10 mouse cellular contexts compared by ENCODE assay signal in the genomic region with DNA sequence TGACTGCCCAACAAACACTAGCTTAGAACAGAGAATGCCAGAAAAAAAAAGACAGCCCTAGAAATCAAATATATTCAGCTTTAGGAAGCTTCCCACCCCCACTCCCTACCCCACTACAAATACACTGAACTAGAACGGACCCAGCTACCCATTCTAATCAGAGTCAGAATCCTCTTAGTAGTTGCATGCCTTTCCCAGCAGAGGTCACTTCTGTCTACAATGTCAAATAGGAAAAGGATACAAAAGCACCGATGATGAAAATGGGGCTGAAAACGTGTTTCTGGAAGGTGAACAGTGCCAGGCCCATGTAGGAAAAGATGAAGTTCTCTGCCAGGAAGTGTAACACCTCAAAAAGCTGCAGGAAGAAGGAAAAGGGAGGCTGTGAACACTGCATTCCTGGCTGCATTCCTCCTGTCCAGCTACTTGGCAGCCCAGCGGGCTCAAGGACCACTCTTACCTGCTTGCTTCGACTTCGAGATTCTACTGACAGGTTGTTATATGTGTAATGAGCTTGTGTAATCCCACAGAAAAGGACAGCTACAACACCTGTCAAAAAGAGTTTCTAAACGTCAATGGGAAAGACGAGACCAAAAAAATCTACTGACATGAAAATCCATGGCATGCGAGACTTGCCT.
DNase-seq lines count a peak whose midpoint lies in the region; ATAC-seq and TF ChIP-seq lines count a peak whose summit lies in the region.
"Had no signal": no experiment of that assay in that cellular context is flagged by ENCODE, and none has a peak within 500 bp of the region (broad histone marks: within the 10 kb centered on the region; RNA-seq: fewer than 3 reads in every experiment).

No protein-coding gene starts in this region.

- no peak for ATAC-seq in hindbrain, postnatal 0 days
- ATAC-seq in hindbrain, embryonic 14.5 days (ENCODE audit: low FRiP score), result no peak
- ATAC-seq in midbrain, postnatal 0 days (ENCODE audit: low FRiP score), result no peak
- no peak for ATAC-seq in midbrain, embryonic 11.5 days (ENCODE audit: low FRiP score)
- ATAC-seq in lung, embryonic 15.5 days (ENCODE audit: borderline replicate concordance, extremely low read depth, low FRiP score, low TSS enrichment), result 0 out of 2 replicates have a peak, but pooled peaks have one; percentile 19
- no peak for ATAC-seq in megakaryocyte, adult 5-6 weeks (ENCODE audit: poor library complexity, severe bottlenecking)

- no peaks in the 10 kb centered on the region for H3K36me3 ChIP-seq in hindbrain, postnatal 0 days (ENCODE audit: insufficient read depth, low read length)
- no peaks in the 10 kb centered on the region for H3K36me3 ChIP-seq in hindbrain, embryonic 14.5 days (replicated peaks; ENCODE audit: control insufficient read depth, insufficient read depth)
- H3K36me3 ChIP-seq in midbrain, postnatal 0 days (ENCODE audit: insufficient read depth, low read length), result no peaks in the 10 kb centered on the region
- no peaks in the 10 kb centered on the region for H3K36me3 ChIP-seq in midbrain, embryonic 11.5 days (ENCODE audit: control insufficient read depth, insufficient read depth, low read length)
- no peaks in the 10 kb centered on the region for H3K36me3 ChIP-seq in lung, embryonic 15.5 days
- H3K36me3 ChIP-seq: heart, embryonic 13.5 days had no signal

- DNase-seq in hindbrain, postnatal 0 days (ENCODE audit: low spot score), result peak; percentile 10
- no peak for DNase-seq in hindbrain, embryonic 14.5 days (ENCODE audit: low spot score)
- DNase-seq in midbrain, postnatal 0 days (ENCODE audit: low spot score), result no peak
- no peak for DNase-seq in midbrain, embryonic 11.5 days (ENCODE audit: low spot score, missing footprints)
- no peak for DNase-seq in c-Kit-positive CD71-positive TER-119-positive erythroid progenitor cells, embryonic 14.5 days (ENCODE audit: low spot score)

- no peaks in the 10 kb centered on the region for H3K4me1 ChIP-seq in hindbrain, postnatal 0 days (ENCODE audit: insufficient read depth, low read length)
- H3K4me1 ChIP-seq in hindbrain, embryonic 14.5 days (replicated peaks; ENCODE audit: control insufficient read depth, insufficient read depth, low read length), result no peaks in the 10 kb centered on the region
- no peaks in the 10 kb centered on the region for H3K4me1 ChIP-seq in midbrain, postnatal 0 days (ENCODE audit: insufficient read depth, low read length)
- H3K4me1 ChIP-seq in midbrain, embryonic 11.5 days (ENCODE audit: control insufficient read depth, insufficient read depth, low read length), result no peaks in the 10 kb centered on the region
- no peaks in the 10 kb centered on the region for H3K4me1 ChIP-seq in lung, embryonic 15.5 days
- H3K4me1 ChIP-seq: heart, embryonic 13.5 days had no signal

- H3K27ac ChIP-seq in hindbrain, postnatal 0 days, result no peak overlapping the region
- no peak overlapping the region for H3K27ac ChIP-seq in hindbrain, embryonic 14.5 days
- H3K27ac ChIP-seq in midbrain, postnatal 0 days (ENCODE audit: low read depth, low read length), result no peak overlapping the region
- H3K27ac ChIP-seq in midbrain, embryonic 11.5 days (ENCODE audit: low read depth, low read length), result no peak overlapping the region
- H3K27ac ChIP-seq in lung, embryonic 15.5 days, result no peak overlapping the region
- H3K27ac ChIP-seq: heart, embryonic 13.5 days; macrophage had no signal

- no peak overlapping the region for H3K9ac ChIP-seq in hindbrain, postnatal 0 days (replicated peaks; ENCODE audit: low read length)
- no peak overlapping the region for H3K9ac ChIP-seq in hindbrain, embryonic 14.5 days
- H3K9ac ChIP-seq in midbrain, postnatal 0 days (replicated peaks; ENCODE audit: low read length, poor library complexity, severe bottlenecking), result no peak overlapping the region
- no peak overlapping the region for H3K9ac ChIP-seq in midbrain, embryonic 11.5 days (ENCODE audit: low read length)
- H3K9ac ChIP-seq in lung, embryonic 15.5 days, result no peak overlapping the region
- H3K9ac ChIP-seq: heart, embryonic 13.5 days had no signal

- no peak overlapping the region for H3K4me2 ChIP-seq in hindbrain, postnatal 0 days (ENCODE audit: low read depth, low read length)
- no peak overlapping the region for H3K4me2 ChIP-seq in hindbrain, embryonic 14.5 days (replicated peaks)
- H3K4me2 ChIP-seq in midbrain, postnatal 0 days (ENCODE audit: low read depth, low read length, poor library complexity, severe bottlenecking), result no peak overlapping the region
- no peak overlapping the region for H3K4me2 ChIP-seq in midbrain, embryonic 11.5 days
- H3K4me2 ChIP-seq in lung, embryonic 15.5 days, result no peak overlapping the region; the same call in 1 of the 2 replicates
- H3K4me2 ChIP-seq: heart, embryonic 13.5 days had no signal

- H3K27me3 ChIP-seq in hindbrain, postnatal 0 days (ENCODE audit: insufficient read depth, low read length), result no peaks in the 10 kb centered on the region
- H3K27me3 ChIP-seq in hindbrain, embryonic 14.5 days (ENCODE audit: control insufficient read depth, insufficient read depth, low read length), result no peaks in the 10 kb centered on the region
- no peaks in the 10 kb centered on the region for H3K27me3 ChIP-seq in midbrain, postnatal 0 days (ENCODE audit: insufficient read depth, low read length)
- no peaks in the 10 kb centered on the region for H3K27me3 ChIP-seq in midbrain, embryonic 11.5 days (ENCODE audit: control insufficient read depth, insufficient read depth, low read length)
- H3K27me3 ChIP-seq in lung, embryonic 15.5 days, result no peaks in the 10 kb centered on the region
- H3K27me3 ChIP-seq: heart, embryonic 13.5 days had no signal

- peak; percentile 40 for TF ChIP-seq CTCF in hindbrain, postnatal 0 days (IDR thresholded peaks at IDR 0.05; ENCODE audit: low read depth)
- peak; percentile 55 for TF ChIP-seq CTCF in midbrain, postnatal 0 days (IDR thresholded peaks at IDR 0.05)

- no peaks in the 10 kb centered on the region for H3K9me3 ChIP-seq in hindbrain, postnatal 0 days (ENCODE audit: low read length)
- H3K9me3 ChIP-seq in hindbrain, embryonic 14.5 days (ENCODE audit: control insufficient read depth, low read length), result no peaks in the 10 kb centered on the region
- H3K9me3 ChIP-seq in midbrain, postnatal 0 days (ENCODE audit: low read length), result no peaks in the 10 kb centered on the region
- no peaks in the 10 kb centered on the region for H3K9me3 ChIP-seq in midbrain, embryonic 11.5 days (ENCODE audit: control insufficient read depth, low read length)
- no peaks in the 10 kb centered on the region for H3K9me3 ChIP-seq in lung, embryonic 15.5 days
- H3K9me3 ChIP-seq: heart, embryonic 13.5 days had no signal

- WGBS in hindbrain, postnatal 0 days, result 68% methylated on average over 9 of the region's 9 CpGs
- 54% methylated on average over 9 of the region's 9 CpGs for WGBS in hindbrain, embryonic 14.5 days
- 54% methylated on average over 9 of the region's 9 CpGs for WGBS in midbrain, postnatal 0 days
- 48% methylated on average over 9 of the region's 9 CpGs for WGBS in midbrain, embryonic 11.5 days
- WGBS in lung, embryonic 15.5 days, result 33% methylated on average over 9 of the region's 9 CpGs

- H3K4me3 ChIP-seq in hindbrain, postnatal 0 days (ENCODE audit: low read length), result no peak overlapping the region
- no peak overlapping the region for H3K4me3 ChIP-seq in hindbrain, embryonic 14.5 days (replicated peaks; ENCODE audit: low read length)
- H3K4me3 ChIP-seq in midbrain, postnatal 0 days (ENCODE audit: low read depth, low read length), result no peak overlapping the region
- H3K4me3 ChIP-seq in midbrain, embryonic 11.5 days (ENCODE audit: low read depth, low read length), result no peak overlapping the region
- no peak overlapping the region for H3K4me3 ChIP-seq in lung, embryonic 15.5 days
- H3K4me3 ChIP-seq: heart, embryonic 13.5 days; myocyte had no signal
